Mouse (Mus musculus): ENCODE measurements around the gene Gpx2.
A peak's percentile ranks its signal among the peaks of the same experiment; 100 is the strongest.

The Gpx2 gene

DNA sequence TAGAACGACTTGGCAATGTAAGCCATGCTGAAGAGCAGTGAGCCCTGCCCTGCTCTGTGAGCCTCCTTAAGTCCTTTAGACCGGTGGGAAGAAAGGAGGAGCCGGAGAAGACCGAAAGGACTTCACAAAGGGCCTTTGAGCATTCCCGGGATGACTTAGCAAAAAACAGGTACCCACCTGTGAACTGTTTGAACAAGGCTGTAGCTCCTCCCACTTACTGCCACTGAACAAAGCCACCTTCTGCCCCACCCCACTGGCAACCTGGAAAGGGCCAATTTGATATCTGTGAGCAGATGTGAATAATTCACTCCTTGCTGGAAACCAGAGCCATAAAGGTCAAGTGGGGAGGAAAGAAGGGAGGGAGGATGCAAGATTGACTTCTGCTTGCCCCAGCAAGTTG is at the start of gene Gpx2:
Gpx2 (minus strand) TSS at position 205 of the 400 bp plus-strand sequence.
- DNase-seq (ENCODE audit: low spot score in 2 of 2): no peak

DNA sequence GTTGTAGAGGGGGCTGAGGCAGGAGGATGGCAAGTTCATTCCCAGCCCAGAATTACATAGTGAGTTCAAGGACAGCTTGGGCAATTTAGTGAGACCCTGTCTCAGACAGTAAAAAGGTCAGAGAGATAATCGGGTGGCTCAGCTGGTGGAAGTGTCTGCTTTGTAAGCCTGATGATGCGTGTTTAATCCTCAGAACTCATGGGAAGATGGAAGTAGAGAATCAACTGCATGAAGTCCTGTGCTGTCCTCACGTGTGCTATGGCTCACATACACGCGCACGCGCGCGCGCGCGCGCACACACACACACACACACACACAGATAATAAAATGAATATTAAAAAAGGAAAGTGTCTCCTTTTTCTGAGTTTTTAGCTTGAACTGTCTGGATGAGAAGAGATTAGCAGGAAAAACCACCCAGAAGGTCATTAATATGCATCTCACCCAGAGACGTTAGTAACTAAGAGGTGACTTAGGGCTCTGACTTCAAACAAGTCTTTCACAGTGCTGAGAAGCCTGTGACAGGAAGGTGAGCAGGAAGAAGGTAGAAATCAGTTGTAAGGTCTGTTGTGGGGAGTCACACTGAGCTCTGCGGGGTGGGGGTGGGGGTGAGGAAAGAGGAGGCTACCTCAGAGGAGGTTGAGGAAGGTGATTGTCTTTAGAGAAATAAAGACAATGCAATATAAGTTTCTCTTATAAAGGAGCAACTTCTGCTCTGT is 49.1 kb upstream of the Gpx2 start:
- no peak for DNase-seq (ENCODE audit: low spot score in 2 of 2)

DNA sequence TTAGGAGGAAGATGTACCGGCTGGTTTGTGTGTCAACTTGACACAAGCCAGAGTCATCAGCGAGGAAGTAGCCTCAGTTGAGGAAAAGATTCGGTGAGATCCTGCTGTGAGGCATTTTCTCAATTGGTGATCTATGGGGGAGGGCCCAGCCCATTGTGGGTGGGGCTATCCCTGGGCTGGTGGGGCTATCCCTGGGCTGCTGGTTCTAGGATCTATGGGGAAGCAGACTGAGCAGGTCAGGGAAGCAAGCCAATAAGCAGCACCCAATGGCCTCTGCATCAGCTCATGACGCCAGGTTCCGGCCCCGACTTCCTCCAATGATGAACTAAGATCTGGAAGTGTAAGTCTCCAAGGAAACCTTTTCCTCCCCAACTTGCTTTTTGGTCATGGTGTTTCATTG is 44.7 kb upstream of the Gpx2 start:
- DNase-seq (ENCODE audit: low spot score in 2 of 2): no peak

DNA sequence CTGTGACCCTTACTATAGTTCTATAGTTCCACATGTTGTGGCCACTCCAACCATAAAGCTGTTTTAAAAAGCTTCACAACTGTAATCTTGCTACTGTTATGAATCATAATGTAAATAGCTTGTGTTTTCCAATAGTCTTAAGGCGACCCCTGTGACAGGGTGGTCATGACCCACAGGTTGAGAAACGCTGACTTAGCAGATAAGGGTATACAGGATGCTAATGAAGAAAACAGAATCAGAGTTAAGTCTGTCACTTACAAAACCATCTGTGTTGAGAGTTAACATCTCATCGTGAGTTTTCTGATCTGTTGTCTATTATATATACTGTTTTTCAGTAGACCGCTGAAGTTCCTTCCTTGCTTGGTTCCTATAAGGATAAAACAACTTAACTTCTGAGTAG is 43.9 kb upstream of the Gpx2 start:
- DNase-seq (ENCODE audit: low spot score in 2 of 2): no peak

DNA sequence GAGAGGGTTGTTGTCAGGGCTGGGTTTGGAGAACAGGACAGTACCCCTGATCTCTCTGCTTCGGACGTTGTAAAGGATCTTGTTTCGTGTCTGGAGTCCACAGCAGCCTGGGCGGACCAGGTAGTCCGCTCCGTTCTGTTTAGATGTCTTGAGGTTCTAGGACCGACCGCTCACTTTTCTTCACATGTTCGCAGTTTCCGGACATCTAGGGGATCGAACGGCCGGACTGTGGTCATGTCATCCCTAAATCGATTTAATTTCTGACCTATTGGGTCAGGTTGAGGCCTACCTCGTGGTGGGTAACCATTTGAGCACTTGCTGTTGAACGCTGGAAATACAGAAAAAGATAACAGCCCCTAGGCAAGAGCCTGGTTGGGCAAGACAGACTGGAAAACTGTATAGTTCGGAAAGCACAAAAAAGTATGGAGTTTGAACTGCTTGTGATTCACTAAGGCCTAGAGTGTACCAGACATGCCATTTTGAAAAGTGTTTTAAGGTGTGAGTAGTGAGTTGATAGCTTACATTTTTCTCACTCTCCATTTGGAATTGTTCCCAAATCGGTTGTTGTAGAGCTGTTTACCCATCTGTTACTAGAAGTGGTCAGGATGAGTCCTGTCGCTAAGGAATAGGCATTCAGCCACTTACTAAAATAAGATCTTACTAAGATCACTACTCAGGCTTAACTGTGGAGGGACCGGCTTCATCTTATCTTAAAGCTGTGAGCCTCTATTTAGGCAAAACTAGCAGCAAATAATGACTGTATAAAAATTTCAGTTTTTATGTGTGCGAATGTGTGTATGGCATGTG is 42.7 kb upstream of the Gpx2 start:
- DNase-seq (ENCODE audit: low spot score in 2 of 2): no peak

DNA sequence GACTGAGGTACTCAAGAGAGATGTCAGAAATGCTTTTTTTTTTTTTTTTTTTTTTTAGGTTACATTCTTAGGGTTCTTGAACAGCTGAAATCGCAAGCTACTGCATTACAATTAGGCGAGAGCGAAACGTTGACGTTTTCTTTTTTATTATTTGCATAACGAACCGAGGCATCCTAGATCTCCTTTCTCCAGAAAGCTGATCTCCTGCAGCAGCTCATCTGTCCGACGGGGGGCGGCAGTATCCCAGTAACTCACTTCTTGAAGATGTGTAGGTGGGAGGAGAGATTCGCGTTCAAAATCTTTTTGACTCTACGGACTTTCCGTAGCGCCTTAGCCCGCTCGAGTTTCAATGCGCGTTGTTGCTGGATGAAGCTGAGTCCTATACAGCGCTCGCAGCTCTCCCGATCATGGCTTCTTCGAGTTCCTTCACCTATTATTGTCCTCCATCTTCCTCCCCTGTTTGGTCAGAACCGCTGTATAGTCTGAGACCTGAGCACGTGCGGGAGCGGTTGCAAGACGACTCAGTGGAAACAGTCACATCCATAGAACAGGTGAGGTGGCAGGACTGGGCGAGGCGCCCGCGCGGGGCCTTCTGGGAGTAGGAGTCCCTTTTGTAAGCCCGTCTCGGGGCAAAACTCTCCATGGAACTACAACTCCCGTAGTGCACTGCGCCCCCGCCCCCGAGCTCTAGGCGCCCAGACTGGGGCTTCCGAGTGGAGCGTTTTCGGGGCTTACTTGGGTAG is 41.9 kb upstream of the Gpx2 start:
- peak; percentile 97 to 99 for DNase-seq (ENCODE audit: low spot score in 2 of 2)

DNA sequence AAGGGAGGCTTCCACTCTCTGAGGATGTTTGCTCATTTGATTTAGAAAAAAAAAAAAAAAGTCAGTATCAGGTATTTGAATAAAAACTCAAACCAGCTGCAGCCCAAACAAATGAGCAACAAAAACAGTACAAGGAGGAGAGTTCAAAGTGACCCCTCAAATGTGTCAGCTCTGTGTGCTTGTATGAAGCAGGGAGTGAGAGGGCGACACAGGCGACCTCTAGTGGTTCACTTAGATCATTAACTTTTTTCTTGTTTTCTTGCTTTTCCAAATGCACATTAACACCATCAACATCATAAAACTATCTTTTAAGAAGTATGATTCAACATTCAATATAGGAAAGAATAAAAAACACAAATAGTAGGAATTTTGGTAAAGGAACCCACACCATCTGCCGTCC is 37.4 kb upstream of the Gpx2 start:
- DNase-seq (ENCODE audit: low spot score in 2 of 2): no peak

DNA sequence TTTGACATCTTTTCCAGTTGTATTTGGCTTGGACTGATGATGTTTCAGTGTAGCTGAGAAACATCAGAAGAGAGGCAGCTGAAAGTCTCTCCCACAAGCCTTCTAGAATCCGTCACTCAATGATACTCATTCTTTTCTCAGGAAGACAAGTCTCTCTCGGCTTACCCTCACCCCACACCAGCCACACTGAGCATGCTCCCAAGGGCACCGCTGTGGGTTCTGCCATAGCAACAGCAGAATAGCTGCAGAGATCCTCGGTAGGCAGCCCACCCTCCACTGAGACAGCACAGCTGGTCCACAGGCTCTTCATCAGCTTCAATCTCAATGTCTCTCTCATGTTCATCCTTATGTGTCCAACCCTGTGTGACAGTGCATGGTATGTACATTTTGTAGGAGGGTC is 29.9 kb upstream of the Gpx2 start:
- no peak for DNase-seq (ENCODE audit: low spot score in 2 of 2)

DNA sequence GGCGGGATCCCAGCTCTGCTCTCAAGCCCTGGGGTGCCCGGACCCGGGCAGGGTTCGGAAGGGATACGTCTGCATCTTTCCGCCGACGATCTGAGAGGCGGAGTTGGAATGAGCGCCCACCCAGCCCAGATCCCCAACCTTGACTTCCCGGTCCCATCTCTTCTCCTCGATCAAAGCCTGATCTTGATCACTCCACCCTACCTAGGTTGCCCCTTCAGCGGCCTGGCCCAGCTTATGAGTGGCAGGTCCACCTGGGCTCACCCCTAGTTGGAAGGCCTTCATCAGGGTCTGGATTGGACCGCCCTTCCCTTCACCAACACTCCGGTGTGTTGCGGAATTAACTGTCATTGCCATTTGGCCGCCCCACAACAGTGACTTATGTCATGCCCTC is 27.3 kb upstream of the Gpx2 start, which contains the start of gene Rab15:
Rab15 (minus strand) TSS at position 258 of the 391 bp plus-strand sequence.
- DNase-seq (ENCODE audit: low spot score in 2 of 2): no peak

DNA sequence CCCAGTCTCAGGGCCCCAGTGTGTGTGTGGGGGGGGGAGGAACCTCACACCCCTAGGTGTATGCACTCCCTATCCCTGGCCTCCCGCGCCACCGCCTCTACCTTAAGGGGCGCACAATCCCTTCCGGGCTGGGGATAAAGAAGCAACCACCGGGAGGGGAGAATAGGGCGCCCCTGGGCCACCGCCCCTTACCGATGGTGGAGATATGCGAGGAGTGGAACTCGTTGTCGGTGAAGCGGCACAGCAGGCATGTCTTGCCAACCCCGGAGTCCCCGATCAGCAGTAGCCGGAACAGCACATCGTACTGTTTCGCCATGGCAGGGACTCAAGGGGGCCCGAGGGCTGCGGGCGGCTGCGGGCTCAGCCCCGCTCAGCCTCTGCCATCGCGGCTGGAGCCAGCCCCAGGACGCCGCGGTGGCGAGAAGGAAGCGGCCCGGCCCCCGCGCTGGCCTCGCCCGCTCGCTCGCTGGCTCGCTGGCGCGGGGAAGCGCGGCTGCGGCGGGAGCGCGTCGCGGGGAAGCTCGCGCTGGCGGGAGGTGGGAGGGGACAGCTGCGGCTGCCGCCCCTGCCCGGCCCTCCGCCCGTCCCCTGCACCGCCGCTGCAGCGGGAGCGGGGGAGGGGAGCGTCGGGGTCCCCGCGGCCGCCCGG is 26.8 kb upstream of the Gpx2 start:
- no peak for DNase-seq (ENCODE audit: low spot score in 2 of 2)

DNA sequence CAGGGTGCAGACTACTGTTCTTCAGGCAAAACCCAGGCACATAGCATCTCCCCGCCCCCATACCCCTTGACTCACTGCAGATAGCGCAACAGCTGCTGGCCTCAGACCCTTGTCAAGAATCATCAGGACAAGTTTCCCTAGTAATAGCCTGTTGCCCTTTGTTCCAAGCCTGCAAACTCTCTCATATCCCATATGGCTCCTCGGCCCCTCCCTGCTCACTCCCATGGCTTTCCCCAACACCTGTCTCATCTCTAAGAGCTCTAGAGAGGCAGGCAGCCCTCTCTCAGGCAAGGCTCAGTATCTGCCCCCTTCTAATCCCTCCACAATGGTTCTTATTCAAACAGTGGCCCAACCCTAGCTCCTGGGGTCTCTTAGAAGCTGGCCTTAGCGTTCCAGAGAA is 25.3 kb upstream of the Gpx2 start:
- DNase-seq (ENCODE audit: low spot score in 2 of 2): no peak

DNA sequence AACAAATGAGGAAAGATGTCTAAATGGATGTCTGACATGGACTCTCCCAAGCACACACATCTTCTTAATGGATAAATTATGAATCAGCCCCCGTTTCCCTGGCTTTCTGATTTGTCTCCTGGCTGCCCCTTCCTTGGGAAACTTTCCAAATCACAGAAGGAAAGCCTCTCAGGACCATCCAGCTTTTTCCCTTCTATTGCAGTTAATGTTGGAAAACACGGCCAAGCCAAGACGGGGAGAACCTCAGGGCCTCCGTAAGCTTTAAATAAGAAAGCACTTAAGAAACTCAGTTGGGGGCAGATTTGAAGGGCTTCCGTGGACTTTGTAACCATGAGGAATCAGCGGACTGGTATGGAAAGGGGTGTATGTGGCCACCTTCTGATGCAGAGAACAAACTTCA is 24.5 kb upstream of the Gpx2 start:
- DNase-seq (ENCODE audit: low spot score in 2 of 2): no peak

DNA sequence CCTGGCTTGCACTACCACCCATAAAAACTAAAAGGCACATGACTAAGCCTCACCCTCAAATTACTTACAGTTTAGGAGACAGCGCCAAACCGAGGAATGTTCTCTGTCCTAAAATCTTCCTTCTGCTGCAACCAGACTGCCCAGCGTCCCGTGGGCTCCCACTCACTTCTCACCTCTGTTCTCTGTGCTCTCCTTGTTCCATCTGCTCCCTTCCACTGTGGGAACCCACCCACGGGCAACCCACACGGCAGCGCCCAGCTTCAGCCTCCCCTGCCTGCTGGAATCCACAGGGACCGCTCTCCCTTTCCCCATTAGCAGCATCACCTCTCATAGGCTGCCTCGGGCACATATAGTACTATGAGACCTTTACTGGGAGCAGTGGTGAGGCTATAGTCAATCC is 23.6 kb upstream of the Gpx2 start:
- peak; percentile 80 to 88 for DNase-seq (ENCODE audit: low spot score in 2 of 2)

DNA sequence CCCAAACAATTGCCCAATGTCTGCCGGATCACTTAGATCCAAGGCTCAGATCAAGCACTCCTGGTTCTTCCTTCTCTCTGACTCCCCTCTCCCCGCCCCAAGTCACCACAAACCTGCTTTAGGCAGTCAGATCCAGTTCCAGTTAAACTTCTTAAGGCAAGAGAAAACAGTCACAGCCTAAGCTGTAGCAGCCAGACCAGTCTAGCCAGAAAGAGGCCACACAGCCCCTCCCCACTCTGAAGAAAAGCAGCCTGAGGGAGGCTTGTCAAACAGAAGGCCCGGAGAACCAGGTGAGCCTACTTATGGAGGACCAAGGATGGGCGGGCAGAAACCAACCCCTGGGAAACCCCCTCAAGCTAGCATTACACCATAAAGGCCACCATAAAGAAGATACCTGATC is 22.8 kb upstream of the Gpx2 start:
- no peak for DNase-seq (ENCODE audit: low spot score in 2 of 2)

DNA sequence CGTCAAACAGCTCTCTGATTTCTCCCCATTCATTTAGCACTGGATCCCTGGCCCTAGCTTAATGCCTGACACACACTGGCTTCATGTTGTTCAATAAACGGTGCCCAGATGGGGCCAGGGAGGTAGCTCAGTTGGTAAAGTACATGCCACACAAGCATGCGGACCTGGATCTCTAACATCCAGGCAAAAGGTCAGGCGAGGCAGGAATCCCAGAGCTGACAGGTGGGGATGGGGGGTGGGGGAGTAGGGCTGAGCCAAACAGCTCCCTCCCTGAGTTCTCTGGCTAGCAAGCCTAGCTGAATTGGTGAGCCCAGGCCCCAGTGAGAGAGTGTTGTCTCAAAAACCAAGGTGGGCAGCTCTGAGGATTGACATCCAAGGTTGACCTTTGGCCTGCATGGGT is 21.8 kb upstream of the Gpx2 start:
- no peak for DNase-seq (ENCODE audit: low spot score in 2 of 2)

DNA sequence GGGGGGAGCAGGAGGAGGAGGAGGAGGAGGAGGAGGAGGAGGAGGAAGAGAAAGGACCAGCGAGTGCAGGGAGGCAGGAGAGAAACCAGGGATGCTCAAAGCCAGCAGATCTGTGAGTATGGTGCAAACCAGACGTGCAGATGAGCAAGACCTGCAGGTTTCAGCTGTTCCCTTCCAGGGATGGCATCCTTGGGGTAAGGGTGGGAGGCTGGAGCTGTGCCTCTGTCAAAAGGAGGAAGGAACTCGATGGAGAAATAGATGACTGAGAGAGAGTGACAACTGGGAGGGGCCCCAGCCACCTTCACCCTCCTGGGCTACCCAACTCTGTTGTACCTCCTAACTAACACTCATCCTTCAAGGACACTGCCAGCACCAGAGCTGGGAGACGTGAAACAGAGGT is 21.4 kb upstream of the Gpx2 start:
- no peak for DNase-seq (ENCODE audit: low spot score in 2 of 2)

DNA sequence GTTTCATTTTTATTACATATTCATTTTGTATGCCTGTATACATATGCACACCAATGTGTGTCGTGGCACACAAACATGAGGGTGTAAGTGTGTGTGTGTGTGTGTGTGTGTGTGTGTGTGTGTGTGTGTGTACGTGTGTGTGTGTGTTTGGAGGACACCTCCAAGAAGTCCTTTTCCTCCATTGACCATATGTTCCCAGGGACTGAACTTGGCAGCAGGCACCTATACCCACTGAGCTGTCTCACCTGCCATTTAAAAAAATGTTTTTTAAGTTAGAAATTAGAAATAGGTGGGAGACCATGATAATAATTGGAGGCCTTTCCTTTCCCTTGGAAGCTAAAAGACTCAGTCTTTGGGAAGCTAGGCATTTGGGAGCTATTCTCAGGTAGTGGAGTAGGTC is 18.8 kb upstream of the Gpx2 start:
- no peak for DNase-seq (ENCODE audit: low spot score in 2 of 2)

DNA sequence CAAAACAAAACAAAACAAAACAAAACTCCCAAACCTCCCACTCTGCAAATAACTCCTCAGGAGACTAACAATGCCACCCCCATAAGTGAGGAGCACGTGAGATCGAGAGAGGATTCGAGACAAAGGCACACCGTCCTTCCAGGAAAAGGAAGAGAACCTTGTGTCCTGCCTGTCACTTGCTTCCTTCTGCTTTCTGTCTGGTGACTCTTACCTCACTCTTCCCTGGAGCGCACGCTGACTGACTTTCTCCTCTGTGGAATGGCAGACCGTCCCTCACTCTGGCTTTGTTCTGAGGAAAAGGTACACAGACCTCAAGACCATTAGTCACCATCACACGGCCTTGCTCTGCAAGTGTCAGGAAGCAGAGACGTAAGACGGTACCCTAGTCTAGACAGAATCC is 18.2 kb upstream of the Gpx2 start:
- no peak for DNase-seq (ENCODE audit: low spot score in 2 of 2)

DNA sequence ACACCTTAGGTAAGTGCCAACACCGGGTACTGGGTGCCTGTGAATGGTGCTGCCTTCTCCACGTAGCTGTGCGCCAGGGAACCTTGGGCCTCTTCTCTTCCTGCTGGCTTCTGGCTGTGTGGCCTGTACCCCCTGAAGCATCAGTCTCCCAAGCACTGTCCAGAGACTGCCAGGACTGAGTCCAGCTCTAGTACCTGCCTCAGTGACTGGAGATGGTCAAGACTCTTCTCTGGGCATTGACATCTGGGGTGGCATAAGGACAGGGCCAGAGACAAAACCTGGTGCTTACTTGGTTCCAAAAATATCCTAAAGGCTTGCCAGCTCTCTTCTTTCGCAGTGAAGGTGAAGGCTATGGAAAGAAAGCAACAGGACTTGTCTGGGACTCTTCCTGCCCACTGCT is 15.7 kb upstream of the Gpx2 start:
- no peak for DNase-seq (ENCODE audit: low spot score in 2 of 2)

DNA sequence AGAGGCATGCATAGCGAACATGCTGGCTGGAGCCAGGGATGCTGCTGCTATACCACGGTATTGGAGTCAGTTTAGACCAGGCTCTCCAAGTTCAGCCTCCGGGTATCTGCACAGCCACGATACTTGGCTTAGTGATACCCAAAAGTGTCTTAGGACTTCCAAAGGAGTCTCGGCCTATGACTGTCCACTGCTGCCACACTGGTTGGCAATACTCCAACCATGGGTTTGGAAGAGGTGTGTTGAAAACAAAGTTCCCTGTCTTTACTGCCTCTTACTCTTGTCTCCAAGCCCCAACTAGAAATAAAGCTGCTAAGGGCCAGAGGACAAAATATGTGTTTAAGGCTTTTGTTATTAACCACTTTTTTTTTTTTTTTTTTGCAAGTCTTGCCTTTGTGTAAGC is 15.1 kb upstream of the Gpx2 start:
- DNase-seq (ENCODE audit: low spot score in 2 of 2): no peak

DNA sequence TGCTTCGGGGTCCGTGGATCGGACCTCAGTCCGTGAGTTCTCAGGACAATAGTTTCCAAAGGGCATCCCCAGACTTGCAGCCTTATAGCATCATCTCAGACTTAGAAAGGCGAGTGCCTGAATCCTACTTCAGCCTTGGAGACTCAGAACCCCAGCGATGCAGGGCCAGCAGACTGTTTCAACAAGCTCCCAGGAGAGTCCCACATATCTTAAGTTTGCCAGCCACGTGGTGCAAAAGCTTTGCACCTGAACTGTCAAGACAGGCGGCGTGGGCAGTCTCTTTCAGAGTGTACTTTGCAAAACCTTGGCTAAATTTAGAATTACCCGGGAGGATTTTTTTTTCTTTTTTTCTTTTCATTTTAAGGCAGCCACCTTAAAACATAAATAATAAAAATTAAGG is 12.4 kb upstream of the Gpx2 start:
- DNase-seq (ENCODE audit: low spot score in 2 of 2): peak; percentile 71 to 78

All from right cerebral cortex, postnatal 36 days (tissue).